In the genomic region with DNA sequence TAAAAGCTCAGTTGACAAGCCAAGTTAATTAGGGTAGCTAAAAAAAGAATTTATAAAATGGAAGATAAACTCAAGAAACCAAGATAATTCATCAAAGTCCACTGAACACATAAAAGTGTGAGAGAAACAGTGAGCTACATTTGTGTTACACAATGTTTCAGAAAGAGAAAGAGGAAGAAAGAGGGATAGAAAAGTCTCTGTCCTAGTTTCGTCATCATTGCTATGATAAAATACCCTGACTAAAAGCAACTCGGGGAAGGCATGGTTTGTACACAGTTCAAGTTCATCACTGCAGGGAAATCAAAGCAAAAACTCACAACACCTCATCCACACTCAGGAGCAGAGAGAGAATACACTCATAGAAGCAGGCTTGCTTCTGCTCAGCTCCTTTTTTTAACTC, we compare ENCODE assay signal across 21 mouse cellular contexts.
"Had no signal": no experiment of that assay in that cellular context is flagged by ENCODE, and none has a peak within 500 bp of the region (broad histone marks: within the 10 kb centered on the region; RNA-seq: fewer than 3 reads in every experiment).

No protein-coding gene starts in this region.

- H3K9me3 ChIP-seq: liver, embryonic 15.5 days; lung, embryonic 15.5 days; midbrain, embryonic 10.5 days; midbrain, embryonic 12.5 days; neural tube, embryonic 13.5 days; neural tube, embryonic 15.5 days had no signal

- H3K4me1 ChIP-seq: liver, embryonic 15.5 days; lung, embryonic 15.5 days; midbrain, embryonic 10.5 days; midbrain, embryonic 12.5 days; neural tube, embryonic 13.5 days; neural tube, embryonic 15.5 days had no signal

- H3K36me3 ChIP-seq: liver, embryonic 15.5 days; lung, embryonic 15.5 days; midbrain, embryonic 10.5 days; midbrain, embryonic 12.5 days; neural tube, embryonic 13.5 days; neural tube, embryonic 15.5 days had no signal

- DNase-seq: liver, postnatal 0 days; lung, adult 2 months; lung, postnatal 4 days; midbrain, embryonic 14.5 days; retina, postnatal 1 day; right cerebral cortex, adult 18-20 months; right cerebral cortex, postnatal 25 days; right cerebral cortex, postnatal 4 days; spleen, adult 18-20 months; thymus, adult 18-20 months; thymus, postnatal 14 days; thymus, postnatal 36 days had no signal

- ATAC-seq: liver, postnatal 0 days; lung, postnatal 0 days; midbrain, embryonic 16.5 days had no signal

- H3K4me3 ChIP-seq: liver, embryonic 15.5 days; lung, embryonic 15.5 days; midbrain, embryonic 10.5 days; midbrain, embryonic 12.5 days; myocyte; neural tube, embryonic 13.5 days; neural tube, embryonic 15.5 days had no signal

- H3K27me3 ChIP-seq: liver, embryonic 15.5 days; lung, embryonic 15.5 days; midbrain, embryonic 12.5 days; neural tube, embryonic 13.5 days; neural tube, embryonic 15.5 days had no signal

- H3K27ac ChIP-seq: liver, embryonic 15.5 days; lung, embryonic 15.5 days; midbrain, embryonic 10.5 days; midbrain, embryonic 12.5 days; neural tube, embryonic 13.5 days; neural tube, embryonic 15.5 days had no signal
